Mouse (Mus musculus) heart, postnatal 10 days (tissue): Measurements from ENCODE around the gene Gnai3. TPM values are rescaled to one million over a fixed set of nuclear protein-coding genes. Genes with fewer than 3 reads are reported as not detected.

Experiments
- total RNA-seq, 2 experiments: library from RNA; stranded (reverse); gene quantifications; 2 replicates each; pipeline ENCODE4 v1.2.3; 2021

The Gnai3 gene
- total RNA-seq, 2 experiments from 2014 or later: 35.1 to 37.9 TPM

Other genes with a start within 250 kb of the Gnai3 start
- gene Gstm7, start 214.3 kb downstream of the Gnai3 start, total RNA-seq: 10 to 100 TPM; 17.3 to 19.7 TPM
- gene Gstm6, start 202.4 kb downstream of the Gnai3 start, total RNA-seq: 1 to 10 TPM in 1 of 2 experiments, under 1 TPM in 1; 0.87 to 1.4 TPM
- gene Gstm3, start 176.9 kb downstream of the Gnai3 start, total RNA-seq: not detected
- gene Gstm2, start 159.7 kb downstream of the Gnai3 start, total RNA-seq: 10 to 100 TPM; 44.3 to 45.6 TPM
- 10 to 100 TPM; 61.4 to 76.3 TPM for gene Gstm1, start 128.2 kb downstream of the Gnai3 start, total RNA-seq
- gene Gstm4, start 101.3 kb downstream of the Gnai3 start, total RNA-seq: 10 to 100 TPM; 11.1 to 13.3 TPM
- gene Ampd2, start 59.5 kb downstream of the Gnai3 start, total RNA-seq: 10 to 100 TPM; 12.2 to 14.7 TPM
- gene Gnat2, start 53.4 kb downstream of the Gnai3 start, total RNA-seq: under 1 TPM in 1 of 2 experiments, not detected in 1; 0.38 TPM
- not detected for gene Gpr61, start 8.7 kb upstream of the Gnai3 start, total RNA-seq
- 10 to 100 TPM in 1 of 2 experiments, 1 to 10 TPM in 1; 6.9 to 11.8 TPM for gene Amigo1, start 40.2 kb upstream of the Gnai3 start, total RNA-seq
- 1 to 10 TPM; 5.7 to 6.2 TPM for gene Cyb561d1, start 55.1 kb upstream of the Gnai3 start, total RNA-seq
- 1 to 10 TPM; 4.5 TPM for gene Atxn7l2, start 64.8 kb upstream of the Gnai3 start, total RNA-seq
- under 1 TPM; 0.64 to 0.65 TPM for gene Sypl2, start 80.5 kb upstream of the Gnai3 start, total RNA-seq
- 10 to 100 TPM; 78.2 to 80.3 TPM for gene Psma5, start 110.8 kb upstream of the Gnai3 start, total RNA-seq
- gene Sort1, start 137.9 kb upstream of the Gnai3 start, total RNA-seq: 10 to 100 TPM; 24.3 to 26.9 TPM
- 10 to 100 TPM; 18.1 to 41.9 TPM for gene Mybphl, start 218.8 kb upstream of the Gnai3 start, total RNA-seq
- gene Psrc1, start 237.7 kb upstream of the Gnai3 start, total RNA-seq: 1 to 10 TPM; 2.9 to 4.1 TPM